Mouse (Mus musculus): ENCODE measurements at regions not wholly inside any gene's neighbourhood (a gene's known extent, or its start where the extent isn't known, plus 50 kb on each side); places are given as distances from the start of the nearest gene placed in this dataset.

DNA sequence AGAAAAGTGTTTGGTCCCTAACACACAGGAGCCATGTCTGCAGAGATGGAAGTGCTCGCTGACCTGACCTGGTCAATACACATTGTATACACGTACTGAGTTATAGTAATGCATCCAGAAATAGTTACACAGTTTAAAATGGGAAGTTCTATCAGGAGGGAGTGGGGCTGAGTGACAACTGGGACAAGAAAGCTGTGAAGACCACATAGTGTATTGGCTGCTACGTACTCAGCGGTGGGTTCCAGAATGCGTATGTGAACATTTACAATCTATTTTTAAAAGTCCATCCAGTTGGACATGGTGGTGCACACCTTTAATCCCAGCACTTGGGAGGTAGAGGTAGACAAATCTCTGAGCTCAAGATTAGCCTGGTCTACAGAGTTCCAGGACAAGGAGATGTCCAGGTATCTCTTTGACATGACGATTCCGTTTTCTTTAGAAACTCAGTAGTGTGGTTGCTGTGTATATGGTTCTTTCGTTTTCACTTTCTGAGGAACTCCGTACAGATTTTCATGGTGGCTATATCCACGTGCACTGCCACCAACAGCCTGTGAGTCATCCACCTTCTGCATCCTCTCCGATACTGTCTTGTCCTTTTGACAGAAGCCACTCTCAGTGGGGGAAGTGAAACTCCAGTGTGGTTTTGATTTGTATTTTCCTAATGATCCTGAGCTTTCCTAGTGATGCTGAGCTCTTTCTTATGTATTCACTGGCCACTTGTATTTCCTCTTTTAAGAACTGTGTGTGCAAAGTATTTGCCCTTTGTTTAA is 110.1 kb upstream of the Pde7b start:
- WGBS = 90% methylated on average over 11 of the region's 11 CpGs
- no peaks in the 10 kb centered on the region for H3K4me1 ChIP-seq (ENCODE audit: control insufficient read depth, insufficient read depth, low read length)
- DNase-seq = no peak
- no peak overlapping the region for H3K4me3 ChIP-seq (replicated peaks; ENCODE audit: insufficient read depth, low read depth, low read length)
- H3K27me3 ChIP-seq (ENCODE audit: control insufficient read depth, insufficient read depth, low read length) = no peaks in the 10 kb centered on the region
- H3K27ac ChIP-seq (ENCODE audit: insufficient read depth, low read length) = no peak overlapping the region
- TF ChIP-seq CTCF (IDR thresholded peaks at IDR 0.05; ENCODE audit: borderline replicate concordance, insufficient read depth, low read depth, low read length) (no peak), POLR2A (IDR thresholded peaks at IDR 0.05; ENCODE audit: borderline replicate concordance, insufficient read depth, low read length) (no peak)

DNA sequence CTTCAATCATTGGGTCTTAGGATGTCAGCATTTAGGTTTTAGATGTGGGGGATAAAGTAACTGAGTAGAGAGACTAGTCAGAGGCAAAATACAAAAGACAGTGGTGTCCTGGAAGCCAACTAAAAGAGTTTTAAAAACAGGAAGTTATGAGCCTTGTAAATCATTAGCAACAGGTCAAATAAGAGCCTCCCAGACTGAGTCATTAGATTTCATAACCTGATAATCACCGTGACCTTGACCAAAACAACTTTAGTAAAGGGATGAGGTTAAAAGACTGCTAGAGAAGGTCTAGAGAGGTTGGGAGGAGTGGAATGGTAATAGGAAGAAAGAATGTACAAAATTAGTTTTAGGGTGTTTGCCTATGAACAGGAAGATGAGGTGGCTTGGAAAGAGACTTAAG is 103.4 kb upstream of the Pde7b start:
- no peak overlapping the region for H3K27ac ChIP-seq (ENCODE audit: insufficient read depth, low read length)
- H3K27me3 ChIP-seq (ENCODE audit: control insufficient read depth, insufficient read depth, low read length) = no peaks in the 10 kb centered on the region
- no peaks in the 10 kb centered on the region for H3K4me1 ChIP-seq (ENCODE audit: control insufficient read depth, insufficient read depth, low read length)
- 92% methylated on average over 1 of the region's 1 CpGs for WGBS
- no peak for TF ChIP-seq POLR2A (IDR thresholded peaks at IDR 0.05; ENCODE audit: borderline replicate concordance, insufficient read depth, low read length)
- no peak for TF ChIP-seq CTCF (IDR thresholded peaks at IDR 0.05; ENCODE audit: borderline replicate concordance, insufficient read depth, low read depth, low read length)
- no peak for DNase-seq
- no peak overlapping the region for H3K4me3 ChIP-seq (replicated peaks; ENCODE audit: insufficient read depth, low read depth, low read length)

- Histone ChIP-seq H3K27me3 (ENCODE audit: control insufficient read depth, insufficient read depth, low read length) (no peaks in the 10 kb centered on the region), H3K4me1 (ENCODE audit: control insufficient read depth, insufficient read depth, low read length) (no peaks in the 10 kb centered on the region), H3K27ac (ENCODE audit: insufficient read depth, low read length) (no peak overlapping the region), H3K4me3 (replicated peaks; ENCODE audit: insufficient read depth, low read depth, low read length) (no peak overlapping the region)
- TF ChIP-seq POLR2A (IDR thresholded peaks at IDR 0.05; ENCODE audit: borderline replicate concordance, insufficient read depth, low read length) (no peak), CTCF (IDR thresholded peaks at IDR 0.05; ENCODE audit: borderline replicate concordance, insufficient read depth, low read depth, low read length) (no peak)
- DNase-seq = no peak
Measured at GRCm38 (mm10) chr10:20827473-20827872, 102.6 kb upstream of the Pde7b start.

DNA sequence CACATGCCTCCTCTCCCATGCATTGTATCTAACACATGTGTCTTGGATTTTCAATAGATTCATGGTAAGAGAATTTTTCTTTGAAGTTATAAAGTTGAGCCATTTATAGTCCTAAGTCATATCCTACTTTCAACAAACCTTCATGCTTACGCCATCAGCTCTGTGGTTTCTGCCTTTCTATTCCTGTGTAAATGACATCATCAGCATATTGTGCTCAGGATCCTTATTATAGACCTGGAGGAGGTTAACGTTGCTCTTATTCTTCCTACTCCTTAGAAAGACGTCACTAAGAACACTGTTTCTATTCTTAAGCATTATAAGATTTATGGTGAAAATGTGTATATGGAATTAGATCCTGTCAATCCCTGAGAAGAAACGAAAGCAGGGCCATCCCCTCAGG is 93.7 kb upstream of the Pde7b start:
- no peak overlapping the region for H3K27ac ChIP-seq (ENCODE audit: insufficient read depth, low read length)
- WGBS = 83% methylated on average over 4 of the region's 4 CpGs
- DNase-seq = no peak
- no peaks in the 10 kb centered on the region for H3K27me3 ChIP-seq (ENCODE audit: control insufficient read depth, insufficient read depth, low read length)
- TF ChIP-seq POLR2A (IDR thresholded peaks at IDR 0.05; ENCODE audit: borderline replicate concordance, insufficient read depth, low read length) = no peak
- no peak for TF ChIP-seq CTCF (IDR thresholded peaks at IDR 0.05; ENCODE audit: borderline replicate concordance, insufficient read depth, low read depth, low read length)
- no peaks in the 10 kb centered on the region for H3K4me1 ChIP-seq (ENCODE audit: control insufficient read depth, insufficient read depth, low read length)
- H3K4me3 ChIP-seq (replicated peaks; ENCODE audit: insufficient read depth, low read depth, low read length) = no peak overlapping the region

DNA sequence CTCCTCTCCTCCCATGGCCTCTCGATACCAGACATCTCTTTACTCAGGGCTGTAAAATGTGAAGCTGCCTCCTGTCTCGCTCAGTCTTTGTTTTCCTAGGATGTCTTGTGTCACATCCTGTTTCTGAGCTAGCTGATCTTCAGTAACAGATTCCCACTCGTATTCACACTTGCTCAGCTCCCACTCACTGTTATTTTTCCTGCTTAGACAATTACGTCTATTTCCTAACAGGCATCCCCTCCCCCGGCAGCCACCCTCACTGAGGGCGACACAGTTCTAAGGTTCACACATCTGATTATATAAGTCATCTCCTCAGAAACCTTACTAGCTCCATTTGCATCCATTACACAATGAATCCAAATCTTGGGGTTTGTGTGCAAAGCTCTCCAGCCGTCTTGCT is 74.9 kb upstream of the Pde7b start:
- WGBS = 80% methylated on average over 7 of the region's 7 CpGs

DNA sequence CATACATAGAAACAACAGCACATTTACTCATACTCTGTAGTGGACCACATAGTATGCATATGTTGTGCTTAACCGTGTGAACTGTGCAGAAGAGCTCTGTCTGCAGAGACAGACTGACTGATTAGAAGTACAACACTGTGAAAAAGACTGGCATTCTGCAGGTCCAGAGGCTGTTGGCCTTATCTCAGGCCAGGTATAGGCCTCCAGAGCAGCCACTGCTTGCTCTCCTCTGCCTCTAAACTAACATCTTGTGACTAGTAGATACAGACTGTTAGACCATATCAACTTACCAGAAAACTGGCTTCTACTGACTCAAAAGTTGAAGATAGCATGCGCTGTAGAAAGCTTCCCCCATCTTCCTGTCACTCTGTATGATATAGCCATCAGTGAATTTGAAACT is 73.5 kb upstream of the Pde7b start:
- no peak for DNase-seq
- Histone ChIP-seq H3K4me3 (replicated peaks; ENCODE audit: insufficient read depth, low read depth, low read length) (no peak overlapping the region), H3K4me1 (ENCODE audit: control insufficient read depth, insufficient read depth, low read length) (no peaks in the 10 kb centered on the region), H3K27ac (ENCODE audit: insufficient read depth, low read length) (no peak overlapping the region), H3K27me3 (ENCODE audit: control insufficient read depth, insufficient read depth, low read length) (no peaks in the 10 kb centered on the region)
- TF ChIP-seq CTCF (IDR thresholded peaks at IDR 0.05; ENCODE audit: borderline replicate concordance, insufficient read depth, low read depth, low read length) = no peak
- no peak for TF ChIP-seq POLR2A (IDR thresholded peaks at IDR 0.05; ENCODE audit: borderline replicate concordance, insufficient read depth, low read length)
- WGBS = 88% methylated on average over 2 of the region's 2 CpGs

More for the DNA sequence above, 74.9 kb upstream of the Pde7b start:
- Histone ChIP-seq H3K27me3 (ENCODE audit: control insufficient read depth, insufficient read depth, low read length) (no peaks in the 10 kb centered on the region), H3K27ac (ENCODE audit: insufficient read depth, low read length) (no peak overlapping the region), H3K4me3 (replicated peaks; ENCODE audit: insufficient read depth, low read depth, low read length) (no peak overlapping the region), H3K4me1 (ENCODE audit: control insufficient read depth, insufficient read depth, low read length) (no peaks in the 10 kb centered on the region)
- DNase-seq = no peak
- no peak for TF ChIP-seq POLR2A (IDR thresholded peaks at IDR 0.05; ENCODE audit: borderline replicate concordance, insufficient read depth, low read length)
- TF ChIP-seq CTCF (IDR thresholded peaks at IDR 0.05; ENCODE audit: borderline replicate concordance, insufficient read depth, low read depth, low read length) = no peak

DNA sequence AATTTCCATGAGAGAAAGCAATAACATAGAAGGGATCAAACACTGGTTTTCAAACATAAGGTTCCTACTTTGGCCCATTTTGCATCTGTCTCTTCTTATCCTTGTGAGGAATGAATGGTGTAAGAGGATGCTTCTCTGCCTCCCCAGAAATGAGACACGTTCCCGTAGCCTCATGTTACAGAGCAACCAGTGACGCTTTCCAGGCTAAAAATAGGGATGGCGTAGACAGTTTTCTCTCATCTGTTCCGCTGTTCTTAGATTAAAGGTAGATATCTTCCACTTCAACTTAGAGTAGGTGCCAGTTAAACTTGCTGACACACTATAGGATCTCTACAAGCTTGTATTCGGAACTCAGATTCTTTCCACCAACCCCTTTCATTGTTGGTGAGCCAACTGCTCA is 69.1 kb upstream of the Pde7b start:
- Histone ChIP-seq H3K4me3 (replicated peaks; ENCODE audit: insufficient read depth, low read depth, low read length) (no peak overlapping the region), H3K27ac (ENCODE audit: insufficient read depth, low read length) (no peak overlapping the region), H3K27me3 (ENCODE audit: control insufficient read depth, insufficient read depth, low read length) (no peaks in the 10 kb centered on the region), H3K4me1 (ENCODE audit: control insufficient read depth, insufficient read depth, low read length) (no peaks in the 10 kb centered on the region)
- TF ChIP-seq POLR2A (IDR thresholded peaks at IDR 0.05; ENCODE audit: borderline replicate concordance, insufficient read depth, low read length) = no peak
- TF ChIP-seq CTCF (IDR thresholded peaks at IDR 0.05; ENCODE audit: borderline replicate concordance, insufficient read depth, low read depth, low read length) = no peak
- DNase-seq = no peak
- WGBS = 91% methylated on average over 6 of the region's 6 CpGs

DNA sequence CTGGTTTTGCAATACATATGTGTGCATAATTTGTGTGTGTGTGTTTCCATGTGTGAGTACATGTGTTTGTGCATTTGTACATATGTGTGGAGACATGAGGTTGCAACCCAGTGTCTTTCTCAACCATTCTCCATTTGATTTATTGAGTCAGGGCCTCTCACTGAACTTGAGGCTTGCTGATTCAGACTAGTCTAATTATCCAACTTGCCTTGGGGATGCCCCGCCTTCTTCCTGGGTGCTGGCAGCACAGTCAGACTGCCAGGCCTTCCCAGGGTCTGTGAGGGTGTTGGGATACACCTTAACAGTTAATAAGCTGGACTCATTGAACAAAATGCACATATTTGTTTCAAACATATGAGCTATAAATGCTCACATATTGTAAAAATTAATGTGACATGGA is 56.1 kb upstream of the Pde7b start:
- H3K4me3 ChIP-seq (replicated peaks; ENCODE audit: insufficient read depth, low read depth, low read length) = no peak overlapping the region
- no peak overlapping the region for H3K27ac ChIP-seq (ENCODE audit: insufficient read depth, low read length)
- TF ChIP-seq CTCF (IDR thresholded peaks at IDR 0.05; ENCODE audit: borderline replicate concordance, insufficient read depth, low read depth, low read length) (no peak), POLR2A (IDR thresholded peaks at IDR 0.05; ENCODE audit: borderline replicate concordance, insufficient read depth, low read length) (no peak)
- H3K27me3 ChIP-seq (ENCODE audit: control insufficient read depth, insufficient read depth, low read length) = no peaks in the 10 kb centered on the region
- DNase-seq = no peak
- WGBS = 85% methylated on average over 1 of the region's 1 CpGs
- H3K4me1 ChIP-seq (ENCODE audit: control insufficient read depth, insufficient read depth, low read length) = no peaks in the 10 kb centered on the region

Data from cerebellum, adult 2 months (tissue).